Mouse (Mus musculus) spleen, postnatal 36 days (tissue): ENCODE data around the gene Tmem54.

Source experiments
- DNase-seq, 2 experiments: peaks; one replicate each; pipeline ENCODE4 v3.0.0; 2022; ENCODE audit warnings: low spot score in 2 of 2, mixed read lengths in 1 of 2

The Tmem54 gene

GRCm38 (mm10) chr4:129129387-129129786 is 24.0 kb downstream of the Tmem54 start:
- no peak for DNase-seq

GRCm38 (mm10) chr4:129130149-129130548 is 24.8 kb downstream of the Tmem54 start:
- DNase-seq, result peak in 1 of 2 experiments; percentile 21

- DNase-seq, result peak; percentile 39 to 52
These were observed 25.5 kb downstream of the Tmem54 start for GRCm38 (mm10) chr4:129130755-129131303.

GRCm38 (mm10) chr4:129134799-129135585 is 29.6 kb downstream of the Tmem54 start:
- peak; percentile 39 to 48 for DNase-seq

- no peak for DNase-seq
These were observed 30.3 kb downstream of the Tmem54 start for GRCm38 (mm10) chr4:129135637-129136036.

- no peak for DNase-seq
These were observed 30.8 kb downstream of the Tmem54 start for GRCm38 (mm10) chr4:129136189-129136578.

- DNase-seq, result no peak
These were observed 31.4 kb downstream of the Tmem54 start, which contains the start of gene Fndc5 for GRCm38 (mm10) chr4:129136579-129137391. Gene Fndc5, plus strand, starts transcription at chr4:129136999.

GRCm38 (mm10) chr4:129137392-129138321 is 32.3 kb downstream of the Tmem54 start:
- DNase-seq, result no peak

GRCm38 (mm10) chr4:129139642-129140041 is 34.3 kb downstream of the Tmem54 start:
- peak; percentile 26 to 33 for DNase-seq

- no peak for DNase-seq
These were observed 35.5 kb downstream of the Tmem54 start for GRCm38 (mm10) chr4:129140808-129141207.

GRCm38 (mm10) chr4:129141560-129142438 is 36.5 kb downstream of the Tmem54 start:
- no peak for DNase-seq

- no peak for DNase-seq
These were observed 37.2 kb downstream of the Tmem54 start for GRCm38 (mm10) chr4:129142439-129143045.

- no peak for DNase-seq
These were observed 38.2 kb downstream of the Tmem54 start for GRCm38 (mm10) chr4:129143509-129143908.

GRCm38 (mm10) chr4:129144401-129145367 is 39.3 kb downstream of the Tmem54 start:
- DNase-seq, result no peak

GRCm38 (mm10) chr4:129145411-129145810 is 40.1 kb downstream of the Tmem54 start:
- DNase-seq, result no peak

GRCm38 (mm10) chr4:129145943-129146342 is 40.6 kb downstream of the Tmem54 start:
- no peak for DNase-seq

GRCm38 (mm10) chr4:129146392-129146791 is 41.0 kb downstream of the Tmem54 start:
- no peak for DNase-seq

GRCm38 (mm10) chr4:129147552-129148103 is 42.3 kb downstream of the Tmem54 start:
- no peak for DNase-seq
